Mouse (Mus musculus) small intestine, adult 2 months (tissue): ENCODE data around the gene Klhl21. TPM values are rescaled to one million over a fixed set of nuclear protein-coding genes. Genes with fewer than 3 reads are reported as not detected.
A peak's percentile ranks its signal among the peaks of the same experiment; 100 is the strongest.

Experiments used
- H3K27ac ChIP-seq: fragments of 200-500 bp; 2 replicates; pipeline ENCODE4 v1.5.1; 2012; ENCODE audit warnings: low read depth, low read length, control low read depth, inconsistent platforms; ENCODE audit not compliant: insufficient read depth
- H3K27me3 ChIP-seq: fragments of 200-500 bp; 2 replicates; pipeline ENCODE4 v1.6.1; 2012; ENCODE audit warnings: mild to moderate bottlenecking, moderate library complexity, low read length, inconsistent platforms; ENCODE audit not compliant: control insufficient read depth, insufficient read depth
- H3K36me3 ChIP-seq: fragments of 200-500 bp; 2 replicates; pipeline ENCODE4 v1.6.1; 2012; ENCODE audit warnings: mild to moderate bottlenecking, low read length, control low read depth, inconsistent platforms; ENCODE audit not compliant: control insufficient read depth, insufficient read depth
- H3K4me1 ChIP-seq: fragments of 200-500 bp; 2 replicates; pipeline ENCODE4 v1.6.1; 2012; ENCODE audit warnings: low read length, inconsistent platforms, mixed read lengths; ENCODE audit not compliant: control insufficient read depth, insufficient read depth, insufficient read length
- H3K4me3 ChIP-seq: fragments of 200-500 bp; 2 replicates; pipeline ENCODE4 v1.5.1; 2012; ENCODE audit warnings: low read depth, mild to moderate bottlenecking, control low read depth, inconsistent platforms, low read length, moderate library complexity
- CTCF ChIP-seq: fragments of 200-500 bp; IDR thresholded peaks from 2 replicates; pipeline ENCODE4 v1.5.1; 2012; ENCODE audit warnings: low read depth, mild to moderate bottlenecking, control low read depth, inconsistent platforms, low read length, moderate library complexity, mixed read lengths; ENCODE audit not compliant: insufficient replicate concordance, insufficient read length; ENCODE audit errors: extremely low read depth
- POLR2A ChIP-seq: fragments of 200-500 bp; IDR thresholded peaks from 2 replicates; pipeline ENCODE4 v1.6.1; 2012; ENCODE audit warnings: low read depth, mild to moderate bottlenecking, control low read depth, inconsistent platforms, low read length, moderate library complexity
- WGBS: fragments of 180-500 bp; shearing (Covaris S2); methylation state at CpG from one replicate; pipeline ENCODE4 v1.1.7; 2018; 5-methylcytosine and 5-hydroxymethylcytosine counted together
- polyA plus RNA-seq: library from polyadenylated mRNA; depleted of rRNA; stranded (reverse); fragments of >200 nt; gene quantifications from 2 replicates; pipeline ENCODE4 v1.2.3, GENCODE M21; 2012

The Klhl21 gene
- polyA plus RNA-seq, 1 experiment: 19.8 TPM

DNA sequence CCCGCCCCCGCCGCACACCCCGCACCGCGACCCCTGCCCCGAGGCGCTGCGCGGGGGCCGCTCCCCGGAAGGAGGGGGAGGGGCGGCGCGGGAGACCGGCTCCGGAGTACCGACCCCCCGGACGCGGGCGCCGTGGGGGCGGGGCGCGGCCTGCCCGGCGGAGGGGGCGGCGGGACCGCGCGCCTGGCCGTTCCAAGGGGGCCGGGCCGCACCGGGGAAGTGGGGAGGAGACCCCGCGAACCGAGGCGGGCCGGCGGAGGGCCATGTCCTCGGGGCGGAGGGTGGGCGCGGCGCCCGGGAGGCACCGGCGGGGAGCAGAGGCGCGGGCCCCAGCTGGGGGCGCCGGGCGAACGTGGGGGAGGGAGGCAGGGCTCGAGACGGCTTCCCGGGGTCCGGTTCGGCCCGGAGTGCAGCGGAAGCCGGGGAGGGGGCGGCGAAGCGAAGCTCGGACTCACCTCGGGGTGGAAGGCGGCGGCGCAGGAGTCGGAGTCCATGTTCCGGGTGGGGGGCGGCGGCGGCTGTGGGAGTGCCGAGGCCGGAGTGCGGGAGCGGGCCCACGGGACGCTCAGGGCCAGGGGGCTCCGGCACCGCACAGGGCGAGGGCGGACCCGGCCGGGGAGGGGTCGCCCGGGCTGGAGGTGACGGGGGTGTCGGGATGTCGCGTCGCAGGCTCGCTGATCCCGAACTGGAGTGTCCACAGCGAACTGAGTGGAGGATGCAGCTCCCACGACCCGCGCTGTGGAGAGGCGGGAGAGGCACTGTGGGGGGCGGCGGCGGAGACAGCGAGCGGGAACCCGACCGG, 13.0 kb upstream of the Klhl21 start:
- Histone ChIP-seq H3K4me3 (peak overlapping the region; percentile 99), H3K36me3 (peaks cover 15% of the 10 kb centered on the region), H3K27me3 (no peaks in the 10 kb centered on the region), H3K27ac (peak overlapping the region; percentile 53), H3K4me1 (peaks cover 4% of the 10 kb centered on the region)
- WGBS: 1% methylated on average over 108 of the region's 111 CpGs
- TF ChIP-seq CTCF (no peak), POLR2A (no peak)

- Histone ChIP-seq H3K27ac (peak within 1 kb of the TSS; percentile 88), H3K36me3 (peaks cover 10% of the 10 kb centered on the region), H3K4me3 (peak within 1 kb of the TSS; percentile 99), H3K27me3 (no peaks in the 10 kb centered on the region), H3K4me1 (peaks cover 4% of the 10 kb centered on the region)
- under 1% methylated on average over 94 of the region's 94 CpGs for WGBS
- TF ChIP-seq CTCF (no peak), POLR2A (peak; percentile 58; the same call in 1 of the 2 replicates)
These were observed 12.2 kb upstream of the Klhl21 start, which contains the start of gene Phf13 for GRCm38 (mm10) chr4:151996173-151996950. Phf13 (minus strand) TSS chr4:151996258.

- no peak for TF ChIP-seq CTCF
- Histone ChIP-seq H3K27ac (peak overlapping the region; percentile 88), H3K36me3 (peaks cover 6% of the 10 kb centered on the region), H3K4me1 (peaks cover 4% of the 10 kb centered on the region), H3K27me3 (no peaks in the 10 kb centered on the region), H3K4me3 (peak overlapping the region; percentile 99)
- WGBS: 1% methylated on average over 13 of the region's 13 CpGs
These were observed 11.7 kb upstream of the Klhl21 start for GRCm38 (mm10) chr4:151996951-151997222.

DNA sequence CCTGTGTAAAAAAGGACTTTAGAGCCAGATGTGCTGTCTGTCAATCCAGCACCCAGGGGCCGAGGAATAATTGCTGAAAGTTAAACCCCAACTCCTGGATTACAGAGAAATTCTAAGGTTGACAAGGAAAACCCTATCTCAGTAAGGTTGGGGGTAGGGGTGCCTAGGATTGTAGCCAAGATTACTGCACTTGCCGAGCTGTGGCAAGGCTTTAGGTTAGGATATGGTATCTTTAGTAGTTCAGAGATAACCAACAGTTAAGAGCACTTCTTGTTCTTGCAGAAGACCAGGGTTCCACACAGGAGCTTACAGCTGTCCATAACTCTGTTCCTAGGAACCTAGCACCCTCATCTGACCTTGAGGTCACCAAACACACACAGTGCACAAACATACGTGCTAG, 10.9 kb upstream of the Klhl21 start:
- Histone ChIP-seq H3K4me1 (peaks cover 4% of the 10 kb centered on the region), H3K4me3 (no peak overlapping the region), H3K36me3 (no peaks in the 10 kb centered on the region), H3K27me3 (no peaks in the 10 kb centered on the region), H3K27ac (no peak overlapping the region)
- 53% methylated on average over 3 of the region's 3 CpGs for WGBS
- no peak for TF ChIP-seq CTCF
- TF ChIP-seq POLR2A: no peak

- 61% methylated on average over 3 of the region's 3 CpGs for WGBS
- H3K27ac ChIP-seq: no peak overlapping the region
- no peaks in the 10 kb centered on the region for H3K36me3 ChIP-seq
- H3K4me3 ChIP-seq: no peak overlapping the region
- peaks cover 2% of the 10 kb centered on the region for H3K4me1 ChIP-seq
- no peak for TF ChIP-seq CTCF
- no peaks in the 10 kb centered on the region for H3K27me3 ChIP-seq
These were observed 9.1 kb upstream of the Klhl21 start for GRCm38 (mm10) chr4:151999481-151999880.

DNA sequence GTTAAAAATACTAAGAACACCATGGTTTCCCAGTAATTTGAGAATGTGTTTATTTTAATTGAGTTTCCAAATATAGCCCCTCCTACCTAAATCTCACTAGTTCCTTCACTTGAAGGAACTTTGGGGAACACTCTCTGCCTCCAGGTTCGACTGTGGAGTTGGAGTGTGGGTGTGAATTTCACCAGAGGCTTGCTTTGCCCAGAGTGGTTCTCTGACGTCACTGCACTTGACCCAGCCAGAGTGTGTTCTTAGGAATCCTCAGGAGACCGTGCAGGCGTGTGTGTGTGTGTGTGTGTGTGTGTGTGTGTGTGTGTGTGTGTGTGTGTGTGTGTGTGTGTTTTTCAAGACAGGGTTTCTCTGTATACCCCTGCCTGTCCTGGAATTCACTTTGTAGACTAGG, 7.7 kb upstream of the Klhl21 start:
- 42% methylated on average over 4 of the region's 4 CpGs for WGBS
- no peaks in the 10 kb centered on the region for H3K36me3 ChIP-seq

DNA sequence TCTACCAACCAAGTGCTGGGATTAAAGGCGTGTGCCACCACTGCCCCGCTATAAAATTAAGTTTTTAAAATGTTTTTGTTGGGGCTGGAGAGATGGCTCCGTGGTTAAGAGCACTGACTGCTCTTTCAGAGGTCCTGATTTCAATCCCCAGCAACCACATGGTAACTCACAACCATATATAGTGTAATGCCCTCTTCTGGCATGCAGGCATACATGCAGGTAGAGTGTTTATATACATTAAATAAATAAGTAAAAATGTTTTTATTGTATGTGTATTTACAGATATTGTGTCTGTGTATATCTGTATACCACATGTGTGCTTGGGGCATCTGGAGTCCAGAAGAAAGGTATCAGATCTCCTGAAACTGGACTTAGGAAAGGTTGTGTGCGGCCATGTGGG, 7.3 kb upstream of the Klhl21 start:
- H3K27ac ChIP-seq: no peak overlapping the region
- no peaks in the 10 kb centered on the region for H3K36me3 ChIP-seq
- H3K27me3 ChIP-seq: no peaks in the 10 kb centered on the region
- WGBS: 71% methylated on average over 4 of the region's 4 CpGs
- TF ChIP-seq CTCF (no peak), POLR2A (no peak)
- no peak overlapping the region for H3K4me3 ChIP-seq
- no peaks in the 10 kb centered on the region for H3K4me1 ChIP-seq

More for the DNA sequence above, 7.7 kb upstream of the Klhl21 start:
- H3K4me1 ChIP-seq: no peaks in the 10 kb centered on the region
- TF ChIP-seq CTCF (no peak), POLR2A (no peak)
- no peak overlapping the region for H3K4me3 ChIP-seq
- H3K27ac ChIP-seq: no peak overlapping the region
- no peaks in the 10 kb centered on the region for H3K27me3 ChIP-seq
